28 mouse cellular contexts compared by ENCODE assay signal in the genomic region with DNA sequence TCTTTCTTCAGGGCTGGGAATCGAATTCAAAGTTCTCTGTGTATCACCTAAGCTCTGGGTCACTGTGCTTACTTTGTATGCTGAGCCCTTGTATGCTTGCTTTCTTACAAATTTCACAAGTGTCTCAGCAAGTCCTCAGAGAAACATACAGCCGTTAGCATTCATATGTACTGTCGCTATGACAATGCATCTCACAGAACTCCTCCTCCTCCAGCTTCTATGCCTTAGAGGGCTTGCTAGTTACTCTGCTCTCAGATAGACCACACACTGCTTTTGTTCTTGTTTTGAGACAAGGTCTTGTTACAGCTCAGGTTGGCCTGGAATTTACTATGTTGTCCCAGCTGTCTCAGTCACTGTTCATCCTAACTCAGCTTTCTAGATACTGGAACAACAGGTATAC. TPM values are rescaled to one million over a fixed set of nuclear protein-coding genes. Genes with fewer than 3 reads are reported as not detected.
A peak's percentile ranks its signal among the peaks of the same experiment; 100 is the strongest.
DNase-seq lines count a peak whose midpoint lies in the region; ATAC-seq and TF ChIP-seq lines count a peak whose summit lies in the region.
"Had no signal": no experiment of that assay in that cellular context is flagged by ENCODE, and none has a peak within 500 bp of the region (broad histone marks: within the 10 kb centered on the region; RNA-seq: fewer than 3 reads in every experiment).

No protein-coding gene starts in this region.

- H3K4me1 ChIP-seq in liver, embryonic 13.5 days (replicated peaks) = peaks cover 53% of the 10 kb centered on the region
- H3K4me1 ChIP-seq in liver, embryonic 11.5 days (replicated peaks; ENCODE audit: control insufficient read depth, insufficient read depth, low read length) = no peaks in the 10 kb centered on the region; the same call in 1 of the 2 replicates
- H3K4me1 ChIP-seq in liver, postnatal 0 days (ENCODE audit: insufficient read depth) = peaks cover 15% of the 10 kb centered on the region; the same call in 1 of the 2 replicates
- H3K4me1 ChIP-seq in heart, adult 2 months (ENCODE audit: control insufficient read depth, insufficient read depth, low read length) = peaks cover 1% of the 10 kb centered on the region; the same call in 1 of the 2 replicates
- H3K4me1 ChIP-seq: embryonic facial prominence, embryonic 10.5 days; embryonic facial prominence, embryonic 13.5 days; heart, embryonic 10.5 days had no signal

- H3K27ac ChIP-seq in liver, embryonic 13.5 days = peak overlapping the region; percentile 62; the same call in 1 of the 2 replicates
- no peak overlapping the region for H3K27ac ChIP-seq in liver, embryonic 11.5 days (ENCODE audit: low read depth, low read length)
- H3K27ac ChIP-seq in liver, postnatal 0 days (ENCODE audit: low read depth) = no peak overlapping the region
- no peak overlapping the region for H3K27ac ChIP-seq in heart, adult 2 months
- H3K27ac ChIP-seq: embryonic facial prominence, embryonic 10.5 days; embryonic facial prominence, embryonic 13.5 days; gastrocnemius, adult 2 months; heart, embryonic 10.5 days; heart, embryonic 13.5 days; hindbrain, embryonic 14.5 days; hindbrain, postnatal 0 days had no signal

- H3K4me3 ChIP-seq in liver, embryonic 13.5 days (replicated peaks) = no peak overlapping the region
- H3K4me3 ChIP-seq in liver, embryonic 11.5 days (ENCODE audit: low read depth, low read length) = no peak overlapping the region
- no peak overlapping the region for H3K4me3 ChIP-seq in liver, postnatal 0 days (ENCODE audit: low read depth, low read length)
- no peak overlapping the region for H3K4me3 ChIP-seq in heart, adult 2 months
- H3K4me3 ChIP-seq: embryonic facial prominence, embryonic 10.5 days; embryonic facial prominence, embryonic 13.5 days; gastrocnemius, adult 2 months; heart, embryonic 10.5 days; heart, embryonic 13.5 days had no signal

- WGBS in liver, embryonic 13.5 days (ENCODE audit: insufficient replicate concordance) = 61% methylated on average over 3 of the region's 3 CpGs
- WGBS in liver, embryonic 11.5 days = 82% methylated on average over 3 of the region's 3 CpGs
- WGBS in liver, postnatal 0 days (ENCODE audit: insufficient replicate concordance) = 72% methylated on average over 3 of the region's 3 CpGs
- WGBS in heart, adult 2 months = 90% methylated on average over 3 of the region's 3 CpGs

- H3K27me3 ChIP-seq in liver, embryonic 13.5 days = no peaks in the 10 kb centered on the region
- no peaks in the 10 kb centered on the region for H3K27me3 ChIP-seq in liver, embryonic 11.5 days (replicated peaks; ENCODE audit: control insufficient read depth, insufficient read depth, low read length)
- H3K27me3 ChIP-seq in liver, postnatal 0 days (ENCODE audit: insufficient read depth, low read length) = no peaks in the 10 kb centered on the region
- H3K27me3 ChIP-seq in heart, adult 2 months (ENCODE audit: control insufficient read depth, insufficient read depth, low read length) = no peaks in the 10 kb centered on the region
- H3K27me3 ChIP-seq: embryonic facial prominence, embryonic 13.5 days; heart, embryonic 13.5 days had no signal

- no peaks in the 10 kb centered on the region for H3K36me3 ChIP-seq in liver, embryonic 13.5 days
- no peaks in the 10 kb centered on the region for H3K36me3 ChIP-seq in liver, embryonic 11.5 days (ENCODE audit: control insufficient read depth, insufficient read depth, low read length)
- no peaks in the 10 kb centered on the region for H3K36me3 ChIP-seq in liver, postnatal 0 days (replicated peaks; ENCODE audit: insufficient read depth, low read length)
- peaks cover 5% of the 10 kb centered on the region for H3K36me3 ChIP-seq in heart, adult 2 months (ENCODE audit: control insufficient read depth, insufficient read depth, low read length)
- H3K36me3 ChIP-seq: embryonic facial prominence, embryonic 10.5 days; embryonic facial prominence, embryonic 13.5 days; heart, embryonic 10.5 days; heart, embryonic 13.5 days had no signal

- H3K9me3 ChIP-seq in liver, embryonic 13.5 days (replicated peaks) = no peaks in the 10 kb centered on the region
- no peaks in the 10 kb centered on the region for H3K9me3 ChIP-seq in liver, embryonic 11.5 days (ENCODE audit: control insufficient read depth, low read length)
- H3K9me3 ChIP-seq in liver, postnatal 0 days (ENCODE audit: low read length) = no peaks in the 10 kb centered on the region
- H3K9me3 ChIP-seq: embryonic facial prominence, embryonic 10.5 days; embryonic facial prominence, embryonic 13.5 days; heart, embryonic 10.5 days; heart, embryonic 13.5 days had no signal

- no peak overlapping the region for H3K4me2 ChIP-seq in liver, embryonic 13.5 days
- no peak overlapping the region for H3K4me2 ChIP-seq in liver, embryonic 11.5 days
- H3K4me2 ChIP-seq in liver, postnatal 0 days (ENCODE audit: low read depth, low read length) = no peak overlapping the region
- H3K4me2 ChIP-seq: embryonic facial prominence, embryonic 13.5 days; heart, embryonic 13.5 days; hindbrain, embryonic 14.5 days had no signal

- TF ChIP-seq POLR2A in heart, adult 2 months (IDR thresholded peaks at IDR 0.05; ENCODE audit: insufficient read depth, low read depth, low read length) = no peak

- TF ChIP-seq CTCF in liver, postnatal 0 days (IDR thresholded peaks at IDR 0.05; ENCODE audit: low read depth) = no peak
- no peak for TF ChIP-seq CTCF in heart, adult 2 months (IDR thresholded peaks at IDR 0.05)

- intact Hi-C loops in heart, adult 2 months (cut with DNase I) = no loop called here

- no peak for DNase-seq in liver, embryonic 13.5 days
- no peak for DNase-seq in liver, embryonic 11.5 days (ENCODE audit: low spot score)
- DNase-seq in liver, postnatal 0 days = no peak
- no peak for DNase-seq in heart, adult 2 months
- no peak for DNase-seq in kidney, adult 18-20 months
- DNase-seq in retina, embryonic 14.5 days (ENCODE audit: low spot score) = no peak
- DNase-seq: adrenal gland, adult 2 months; adrenal gland, postnatal 14 days; cerebellum, adult 11-12 months; cerebellum, adult 8-10 months; cerebellum, postnatal 10 days; cerebellum, postnatal 36 days; embryo, embryonic 11 days; forebrain, postnatal 0 days; gastrocnemius, adult 2 months; gastrocnemius, postnatal 14 days; heart, adult 18-20 months; heart, postnatal 14 days; heart, postnatal 4 days had no signal

- no peak overlapping the region for H3K9ac ChIP-seq in liver, embryonic 13.5 days
- H3K9ac ChIP-seq in liver, embryonic 11.5 days (ENCODE audit: low read depth, low read length) = no peak overlapping the region
- no peak overlapping the region for H3K9ac ChIP-seq in liver, postnatal 0 days (replicated peaks)
- H3K9ac ChIP-seq in heart, adult 2 months (ENCODE audit: low read depth, low read length) = no peak overlapping the region
- H3K9ac ChIP-seq: embryonic facial prominence, embryonic 13.5 days; forebrain, postnatal 0 days; heart, embryonic 13.5 days; hindbrain, embryonic 14.5 days had no signal

- no peak for TF ChIP-seq EP300 in liver, postnatal 0 days (IDR thresholded peaks at IDR 0.05; ENCODE audit: low read depth)
- no peak for TF ChIP-seq EP300 in heart, adult 2 months (IDR thresholded peaks at IDR 0.05; ENCODE audit: insufficient read depth, low read depth, low read length)

- 0 out of 2 replicates have a peak, but pooled peaks have one; percentile 21 for ATAC-seq in liver, embryonic 13.5 days (ENCODE audit: low read depth)
- ATAC-seq in liver, embryonic 11.5 days (replicated peaks; ENCODE audit: low FRiP score) = no peak
- peak; percentile 55; the same call in 1 of the 2 replicates for ATAC-seq in erythroid progenitor cell, adult 5-6 weeks (replicated peaks; ENCODE audit: low FRiP score, poor library complexity, severe bottlenecking)
- ATAC-seq in liver, postnatal 0 days = 0 out of 2 replicates have a peak, but pooled peaks have one; percentile 18
- ATAC-seq: CD4-positive, CD25-positive, alpha-beta regulatory T cell, adult 4 months; forebrain, embryonic 14.5 days; forebrain, postnatal 0 days; hindbrain, postnatal 0 days had no signal

- no peaks in the 10 kb centered on the region for H3K79me2 ChIP-seq in heart, adult 2 months (replicated peaks; ENCODE audit: control insufficient read depth, insufficient read depth, low read length)

RNA-seq across cellular contexts. Expression of gene Arl4a, which starts 15.5 kb away (rescaled TPM):
- polyA plus RNA-seq in liver, embryonic 13.5 days (2015; fragmentation: Nextera tagmentation; extraction: Ambion mirVana) = 90.0 and 92.8 TPM in 2 replicates
- 44.9 and 45.3 TPM in 2 replicates for polyA plus RNA-seq in liver, embryonic 11.5 days (2014; fragmentation: Nextera tagmentation; extraction: Ambion mirVana)
- total RNA-seq in erythroid progenitor cell, adult 5-6 weeks (2015; ENCODE audit: low replicate concordance) = 156 and 200 TPM in 2 replicates
- 68.2 and 92.8 TPM in 2 replicates for total RNA-seq in erythroid progenitor cell, adult 5-6 weeks (2017; ENCODE audit: low replicate concordance)
- polyA plus RNA-seq in liver, postnatal 0 days (2015; fragmentation: Nextera tagmentation; extraction: Ambion mirVana) = 59.9 and 64.7 TPM in 2 replicates
- 10 to 100 TPM; 23.8 to 25.9 TPM for total RNA-seq in heart, adult 2 months (2021)
- 8.6 and 12.9 TPM in 2 replicates for polyA plus RNA-seq in heart, adult 2 months (2012; rRNA removed)
